Mouse (Mus musculus) intestine, embryonic 15.5 days (tissue): Measurements from ENCODE around the gene Trpm7. TPM values are rescaled to one million over a fixed set of nuclear protein-coding genes. Genes with fewer than 3 reads are reported as not detected.

ENCODE experiments used
- ATAC-seq: fragments of 200-750 bp; cut with Nextera tagmentation; 2 replicates; pipeline ENCODE4 v1.8.0; 2017; ENCODE audit warnings: moderate TSS enrichment, moderate library complexity
- H3K27ac ChIP-seq: fragments of 300-500 bp; sonication (generic); 2 replicates; pipeline ENCODE4 v1.5.1; 2015; ENCODE audit warnings: mild to moderate bottlenecking, inconsistent platforms
- H3K27me3 ChIP-seq: fragments of 300-500 bp; sonication (generic); replicated peaks from 2 replicates; pipeline ENCODE4 v1.6.1; 2015; ENCODE audit warnings: inconsistent platforms
- H3K36me3 ChIP-seq: fragments of 300-500 bp; sonication (generic); 2 replicates; pipeline ENCODE4 v1.6.1; 2015; ENCODE audit warnings: inconsistent platforms
- H3K4me1 ChIP-seq: fragments of 300-500 bp; sonication (generic); replicated peaks from 2 replicates; pipeline ENCODE4 v1.6.1; 2015; ENCODE audit warnings: inconsistent platforms
- H3K4me2 ChIP-seq: fragments of 300-500 bp; sonication (generic); replicated peaks from 2 replicates; pipeline ENCODE4 v1.6.1; 2015; ENCODE audit warnings: mild to moderate bottlenecking, inconsistent platforms
- H3K4me3 ChIP-seq: fragments of 300-500 bp; sonication (generic); replicated peaks from 2 replicates; pipeline ENCODE4 v1.5.1; 2015; ENCODE audit warnings: inconsistent platforms
- H3K9ac ChIP-seq: fragments of 300-500 bp; sonication (generic); 2 replicates; pipeline ENCODE4 v1.6.1; 2015; ENCODE audit warnings: inconsistent platforms
- H3K9me3 ChIP-seq: fragments of 300-500 bp; sonication (generic); 2 replicates; pipeline ENCODE4 v1.6.1; 2016; ENCODE audit warnings: inconsistent platforms
- WGBS: fragments of 180-500 bp; shearing (Covaris S2); methylation state at CpG from one replicate; pipeline ENCODE4 v1.1.7; 2015; 5-methylcytosine and 5-hydroxymethylcytosine counted together
- polyA plus RNA-seq: library from polyadenylated mRNA; unstranded; fragments of >200 nt; fragmentation: Nextera tagmentation; extraction: Ambion mirVana; gene quantifications from 2 replicates; pipeline ENCODE4 v1.2.1, GENCODE M21; 2015

The Trpm7 gene
- polyA plus RNA-seq, 1 experiment from 2014 or later = 46.3 TPM

- H3K4me1 ChIP-seq = no peaks in the 10 kb centered on the region
- no peak overlapping the region for H3K4me2 ChIP-seq
- no peak for ATAC-seq
- WGBS = 71% methylated on average over 19 of the region's 19 CpGs
- no peaks in the 10 kb centered on the region for H3K9me3 ChIP-seq
- H3K27ac ChIP-seq = no peak overlapping the region
- H3K4me3 ChIP-seq = no peak overlapping the region
- H3K27me3 ChIP-seq = no peaks in the 10 kb centered on the region
- H3K9ac ChIP-seq = no peak overlapping the region
- H3K36me3 ChIP-seq = no peaks in the 10 kb centered on the region
These were observed 106.4 kb downstream of the Trpm7 start for GRCm38 (mm10) chr2:126769431-126770181.

GRCm38 (mm10) chr2:126768194-126768593, 107.8 kb downstream of the Trpm7 start:
- Histone ChIP-seq H3K9ac (no peak overlapping the region), H3K36me3 (no peaks in the 10 kb centered on the region), H3K4me1 (no peaks in the 10 kb centered on the region), H3K27me3 (no peaks in the 10 kb centered on the region), H3K4me2 (no peak overlapping the region), H3K9me3 (no peaks in the 10 kb centered on the region), H3K27ac (no peak overlapping the region), H3K4me3 (no peak overlapping the region)
- ATAC-seq = no peak
- 72% methylated on average over 4 of the region's 4 CpGs for WGBS

- Histone ChIP-seq H3K27ac (no peak overlapping the region), H3K4me2 (no peak overlapping the region), H3K36me3 (no peaks in the 10 kb centered on the region), H3K4me3 (no peak overlapping the region), H3K27me3 (no peaks in the 10 kb centered on the region), H3K9me3 (no peaks in the 10 kb centered on the region), H3K9ac (no peak overlapping the region), H3K4me1 (no peaks in the 10 kb centered on the region)
- no peak for ATAC-seq
- 94% methylated on average over 3 of the region's 3 CpGs for WGBS
These were observed 108.4 kb downstream of the Trpm7 start for GRCm38 (mm10) chr2:126767599-126767998.

GRCm38 (mm10) chr2:126765867-126766582, 110.0 kb downstream of the Trpm7 start:
- H3K27ac ChIP-seq = no peak overlapping the region
- H3K9me3 ChIP-seq = no peaks in the 10 kb centered on the region
- no peak overlapping the region for H3K9ac ChIP-seq
- H3K27me3 ChIP-seq = no peaks in the 10 kb centered on the region
- no peaks in the 10 kb centered on the region for H3K4me1 ChIP-seq
- ATAC-seq = no peak
- 50% methylated on average over 11 of the region's 11 CpGs for WGBS
- no peak overlapping the region for H3K4me2 ChIP-seq
- H3K4me3 ChIP-seq = no peak overlapping the region
- H3K36me3 ChIP-seq = peaks cover 13% of the 10 kb centered on the region; the same call in 1 of the 2 replicates

GRCm38 (mm10) chr2:126759351-126759750, 116.7 kb downstream of the Trpm7 start:
- no peaks in the 10 kb centered on the region for H3K9me3 ChIP-seq
- ATAC-seq = no peak
- H3K4me1 ChIP-seq = no peaks in the 10 kb centered on the region
- no peak overlapping the region for H3K4me2 ChIP-seq
- no peak overlapping the region for H3K27ac ChIP-seq
- no peak overlapping the region for H3K9ac ChIP-seq
- no peaks in the 10 kb centered on the region for H3K27me3 ChIP-seq
- peaks cover 36% of the 10 kb centered on the region for H3K36me3 ChIP-seq
- no peak overlapping the region for H3K4me3 ChIP-seq
- 92% methylated on average over 7 of the region's 7 CpGs for WGBS

- WGBS = 97% methylated on average over 6 of the region's 6 CpGs
- Histone ChIP-seq H3K36me3 (peaks cover 31% of the 10 kb centered on the region), H3K4me1 (no peaks in the 10 kb centered on the region), H3K4me3 (no peak overlapping the region), H3K9ac (no peak overlapping the region), H3K27ac (no peak overlapping the region), H3K27me3 (no peaks in the 10 kb centered on the region), H3K4me2 (no peak overlapping the region), H3K9me3 (no peaks in the 10 kb centered on the region)
- no peak for ATAC-seq
These were observed 120.4 kb downstream of the Trpm7 start for GRCm38 (mm10) chr2:126755664-126756063.

GRCm38 (mm10) chr2:126743389-126743788, 132.6 kb downstream of the Trpm7 start:
- no peaks in the 10 kb centered on the region for H3K27me3 ChIP-seq
- H3K4me3 ChIP-seq = no peak overlapping the region
- H3K27ac ChIP-seq = no peak overlapping the region
- no peak overlapping the region for H3K9ac ChIP-seq
- WGBS = 94% methylated on average over 5 of the region's 5 CpGs
- no peaks in the 10 kb centered on the region for H3K4me1 ChIP-seq
- ATAC-seq = no peak
- peaks cover 12% of the 10 kb centered on the region; the same call in 1 of the 2 replicates for H3K36me3 ChIP-seq
- no peak overlapping the region for H3K4me2 ChIP-seq
- no peaks in the 10 kb centered on the region for H3K9me3 ChIP-seq

Other genes starting within 250 kb of the Trpm7 start
- gene Gabpb1, start 199.9 kb downstream of the Trpm7 start, polyA plus RNA-seq = 36.3 and 39.6 TPM in 2 replicates
- gene Usp8, start 168.9 kb downstream of the Trpm7 start, polyA plus RNA-seq = 35.9 and 36.9 TPM in 2 replicates
- 1.7 and 2.1 TPM in 2 replicates for gene Usp50, start 92.8 kb downstream of the Trpm7 start, polyA plus RNA-seq
- gene Sppl2a, start 57.0 kb upstream of the Trpm7 start, polyA plus RNA-seq = 53.4 and 53.7 TPM in 2 replicates
- gene Ap4e1, start 132.5 kb upstream of the Trpm7 start, polyA plus RNA-seq = 7.7 and 8.0 TPM in 2 replicates
- 63.2 and 63.8 TPM in 2 replicates for gene Blvra, start 194.4 kb upstream of the Trpm7 start, polyA plus RNA-seq